Mouse (Mus musculus) urinary bladder, postnatal 25 days (tissue): Measurements from ENCODE around the gene Med20.
"Not testable (repeated sequence)": the region's sequence is repeated elsewhere in the genome, so short reads cannot be mapped to it uniquely, and the experiment has no call there.

Experiments used
- DNase-seq: peaks from one replicate; pipeline ENCODE4 v3.0.0; 2022; ENCODE audit warnings: low spot score

Med20 gene

GRCm38 (mm10) chr17:47596839-47597164 lies 14.6 kb upstream of the Med20 start:
- no peak for DNase-seq

DNA sequence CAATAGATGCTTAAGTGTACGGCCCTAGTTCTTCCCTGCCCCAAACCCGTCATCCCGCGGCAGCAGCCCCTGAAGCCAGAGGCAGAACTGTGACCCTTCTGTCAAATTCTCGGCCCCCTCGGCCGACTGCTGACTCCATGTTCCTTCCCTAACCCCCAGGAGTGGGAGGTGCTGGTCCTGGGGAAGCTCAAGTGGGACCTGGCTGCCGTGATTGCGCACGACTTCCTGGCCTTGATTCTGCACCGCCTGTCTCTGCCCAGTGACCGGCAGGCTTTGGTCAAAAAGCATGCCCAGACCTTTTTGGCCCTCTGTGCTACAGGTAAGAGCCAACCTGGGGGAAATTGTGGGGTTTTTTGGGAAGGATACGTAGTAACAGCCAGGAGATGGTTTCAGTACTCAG lies 14.1 kb upstream of the Med20 start:
- no peak for DNase-seq

GRCm38 (mm10) chr17:47597838-47598579 lies 13.4 kb upstream of the Med20 start:
- peak; percentile 20 for DNase-seq

DNA sequence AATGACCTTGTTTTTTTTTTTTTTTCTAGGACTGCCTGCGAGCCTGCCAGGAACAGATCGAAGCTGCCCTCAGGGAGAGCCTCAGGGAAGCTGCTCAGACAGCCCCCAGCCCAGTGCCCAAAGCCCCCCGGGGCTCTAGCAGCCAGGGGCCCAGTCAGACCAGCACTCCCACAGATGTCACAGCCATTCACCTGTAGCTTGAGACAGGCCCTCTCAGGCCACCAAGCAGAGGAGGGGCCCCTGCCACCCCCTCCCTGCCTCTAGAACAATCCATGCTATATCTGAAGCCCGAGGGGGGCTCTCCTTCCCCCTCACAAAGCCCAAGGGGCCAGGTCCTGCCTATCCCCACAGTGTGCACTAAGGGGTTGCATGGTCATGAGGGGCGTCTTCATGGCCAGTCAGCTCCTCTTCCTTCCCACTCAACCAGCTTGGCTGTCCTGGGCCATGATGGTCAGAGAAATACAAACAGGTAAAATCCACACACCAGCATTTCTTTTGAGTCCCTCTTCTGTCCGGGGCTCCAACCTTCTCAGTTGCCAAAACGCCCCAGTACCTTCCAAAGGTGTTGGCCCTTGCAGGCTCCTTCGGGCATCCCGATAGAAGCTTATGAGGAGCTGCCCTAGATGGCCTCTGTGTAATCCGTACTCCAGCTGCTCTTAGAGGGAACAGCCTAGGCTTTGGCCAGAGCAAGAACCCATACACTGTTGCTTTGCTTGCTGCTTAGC lies 12.6 kb upstream of the Med20 start:
- not testable (repeated sequence) for DNase-seq

GRCm38 (mm10) chr17:47599511-47600297 lies 11.7 kb upstream of the Med20 start:
- no peak for DNase-seq

DNA sequence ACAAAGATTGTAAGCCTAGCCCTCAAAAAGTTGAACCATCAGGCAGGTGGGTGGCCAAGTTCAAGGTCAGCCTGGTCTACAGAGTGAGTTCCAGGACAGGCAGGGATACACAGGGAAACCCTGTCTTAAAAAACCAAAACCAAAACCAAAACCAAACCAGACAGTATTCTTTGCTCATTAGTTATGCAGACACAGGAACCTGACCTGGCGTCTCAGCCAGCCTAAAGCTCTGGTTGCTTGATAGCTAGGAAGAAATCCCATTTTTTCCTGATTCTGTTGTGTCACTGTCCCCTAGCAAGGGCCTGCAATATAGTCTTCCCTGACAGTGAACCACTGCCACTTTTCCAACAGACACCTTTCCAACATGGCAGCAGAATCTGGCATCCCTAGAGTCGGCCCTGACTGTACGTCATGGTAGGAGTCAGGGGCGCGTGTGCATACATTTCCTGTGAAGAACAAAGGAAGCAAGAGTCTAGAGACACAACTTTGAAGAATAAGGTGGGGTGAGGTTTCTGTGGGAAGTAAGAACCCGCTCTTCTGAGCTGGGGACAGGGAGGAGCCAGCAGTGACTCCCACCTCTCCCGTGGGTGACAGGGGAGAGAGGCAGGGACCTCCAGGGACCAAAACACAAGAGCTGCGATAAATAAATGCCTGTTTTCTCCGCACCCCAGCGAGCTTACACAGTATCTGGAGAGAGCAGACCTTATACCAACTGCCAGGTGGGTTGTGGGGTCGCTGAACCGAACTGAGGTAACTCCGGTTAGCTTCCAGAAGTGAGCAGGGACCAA lies 10.6 kb upstream of the Med20 start:
- no peak for DNase-seq

- no peak for DNase-seq
Measured at GRCm38 (mm10) chr17:47601389-47601755, 10.0 kb upstream of the Med20 start.

- no peak for DNase-seq
Measured at GRCm38 (mm10) chr17:47602289-47602688, 9.1 kb upstream of the Med20 start.

DNA sequence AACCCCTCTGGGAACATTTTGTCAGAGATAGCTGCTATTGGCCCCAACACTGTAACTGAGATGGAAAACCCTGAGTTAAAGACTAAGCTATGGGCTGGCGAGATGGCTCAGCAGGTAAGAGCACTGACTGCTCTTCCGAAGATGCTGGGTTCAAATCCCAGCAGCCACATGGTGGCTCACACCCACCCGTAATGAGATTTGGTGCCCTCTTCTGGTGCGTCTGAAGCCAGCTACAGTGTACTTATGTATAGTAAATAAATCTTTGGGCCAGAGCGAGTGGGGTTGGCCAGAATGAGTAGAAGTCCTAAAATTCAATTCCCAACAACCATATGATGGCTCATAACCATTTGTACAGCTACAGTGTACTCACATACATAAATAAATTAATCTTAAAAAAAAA lies 5.2 kb upstream of the Med20 start:
- DNase-seq: no peak

- DNase-seq: no peak
Measured at GRCm38 (mm10) chr17:47609182-47609581, 2.2 kb upstream of the Med20 start.

GRCm38 (mm10) chr17:47611661-47611982 lies 240 bp downstream of the Med20 start:
- DNase-seq: no peak

GRCm38 (mm10) chr17:47614018-47614417 lies 2.6 kb downstream of the Med20 start:
- DNase-seq: no peak

- DNase-seq: no peak
Measured at GRCm38 (mm10) chr17:47616119-47616518, 4.7 kb downstream of the Med20 start.

- DNase-seq: no peak
Measured at GRCm38 (mm10) chr17:47616652-47617051, 5.3 kb downstream of the Med20 start.

DNA sequence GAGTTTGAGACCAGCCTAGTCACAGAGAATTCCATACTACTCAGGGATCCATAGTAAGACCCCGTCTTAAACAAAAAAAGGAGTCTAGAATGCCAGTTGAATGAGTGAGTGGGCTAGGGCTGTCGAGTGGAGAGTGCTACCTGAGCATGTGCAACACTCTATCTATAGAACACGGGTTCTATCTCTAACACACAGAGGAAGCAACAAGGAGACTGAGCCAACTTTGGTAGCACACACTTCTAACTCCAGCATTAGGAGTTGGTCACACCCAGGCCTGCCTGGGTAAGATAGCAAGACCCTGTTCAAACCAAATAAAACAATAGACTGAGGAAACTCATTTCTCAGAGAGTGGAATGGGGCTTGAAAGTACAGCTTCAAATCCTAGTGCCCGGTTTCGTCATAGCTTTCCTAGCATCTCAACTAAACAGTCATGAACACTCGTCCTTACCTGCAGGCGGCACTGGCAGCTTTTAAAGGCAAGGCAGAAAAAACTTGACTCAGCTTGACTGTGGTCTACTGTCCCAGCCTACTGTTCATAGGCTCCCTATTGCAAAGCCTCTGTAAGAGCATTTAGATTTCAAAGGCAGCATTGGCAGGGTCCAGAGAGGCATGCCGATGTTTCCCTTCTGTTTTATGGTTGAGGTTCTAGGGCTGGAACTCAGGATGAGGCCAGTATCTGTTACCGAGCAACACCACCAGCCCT lies 6.4 kb downstream of the Med20 start:
- DNase-seq: no peak

DNA sequence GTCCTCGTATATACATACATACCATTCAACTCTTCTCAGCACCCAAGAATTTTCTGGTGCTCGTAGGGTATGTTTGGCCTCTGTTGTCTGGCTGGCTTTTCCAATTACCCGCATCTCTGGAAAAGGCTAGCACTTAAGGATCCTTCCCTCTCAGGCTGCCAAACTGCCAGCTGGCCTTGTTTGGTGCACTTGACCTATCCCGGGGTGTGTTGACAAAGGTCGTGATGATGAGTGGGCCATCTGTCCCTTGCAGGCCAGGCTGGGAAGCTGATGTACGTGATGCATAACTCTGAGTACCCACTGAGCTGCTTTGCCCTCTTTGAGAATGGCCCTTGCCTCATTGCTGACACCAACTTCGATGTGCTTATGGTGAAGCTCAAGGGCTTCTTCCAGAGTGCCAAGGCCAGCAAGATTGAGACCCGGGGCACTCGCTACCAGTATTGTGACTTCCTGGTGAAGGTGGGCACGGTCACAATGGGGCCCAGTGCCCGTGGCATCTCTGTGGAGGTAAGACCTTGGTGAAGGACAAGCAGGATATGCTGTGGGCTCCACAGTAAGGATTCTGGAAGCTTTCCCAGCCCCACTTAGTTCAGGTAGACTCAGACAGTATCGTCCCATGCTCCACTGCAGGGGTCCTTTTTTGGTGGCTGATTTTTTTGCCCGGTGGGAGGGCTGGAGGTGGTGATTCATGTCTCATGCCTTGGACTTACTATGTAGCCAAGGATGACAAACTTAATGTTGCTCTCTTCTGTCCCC lies 7.4 kb downstream of the Med20 start:
- no peak for DNase-seq

GRCm38 (mm10) chr17:47622912-47623554 lies 11.7 kb downstream of the Med20 start:
- no peak for DNase-seq

GRCm38 (mm10) chr17:47624572-47624971 lies 13.2 kb downstream of the Med20 start:
- not testable (repeated sequence) for DNase-seq

GRCm38 (mm10) chr17:47625088-47625487 lies 13.7 kb downstream of the Med20 start:
- DNase-seq: no peak

GRCm38 (mm10) chr17:47626031-47626430 lies 14.6 kb downstream of the Med20 start:
- no peak for DNase-seq
